Mouse (Mus musculus) megakaryocyte, embryonic 14.5 days (primary cell): ENCODE results near the gene Lrrc10b.

Experiments
- FLI1 ChIP-seq: IDR thresholded peaks from 2 replicates; pipeline ENCODE4 v1.6.1; 2012; ENCODE audit warnings: low read length, inconsistent platforms, mixed read lengths
- GATA1 ChIP-seq: IDR thresholded peaks from 3 replicates; pipeline ENCODE4 v1.6.1; 2012; ENCODE audit warnings: mixed read lengths, low read length, inconsistent platforms, borderline replicate concordance

DNA sequence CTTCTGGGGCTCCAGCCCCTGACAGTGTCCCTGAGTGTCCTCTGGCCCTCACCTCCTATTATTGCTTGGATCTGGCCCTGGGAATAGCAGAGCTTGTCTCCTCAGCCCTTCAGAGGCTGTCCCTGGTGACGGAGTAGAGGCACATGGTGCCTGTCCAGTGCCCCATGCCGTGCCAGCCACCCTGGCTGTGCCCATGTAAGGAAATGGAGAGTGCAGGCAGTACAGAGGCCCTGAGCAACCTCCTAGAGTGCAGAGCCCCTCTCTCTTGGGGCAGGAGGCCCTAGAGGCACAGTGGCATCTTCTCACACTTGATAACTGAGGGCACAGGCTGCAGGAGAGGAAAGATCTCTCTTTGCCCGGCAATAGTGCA lies 1.9 kb downstream of the Lrrc10b start:
- TF ChIP-seq GATA1: no peak
- no peak for TF ChIP-seq FLI1
